Mouse (Mus musculus) MEL (cell line): Measurements from ENCODE around the gene Pdlim5.

Experiments
- BHLHE40 ChIP-seq: IDR thresholded peaks from 2 replicates; pipeline ENCODE4 v1.6.1; 2012; ENCODE audit warnings: low read depth, mild to moderate bottlenecking, inconsistent platforms, low read length, improper control_type of control experiment, borderline replicate concordance
- CTCF ChIP-seq, 3 experiments: IDR thresholded peaks in 2 of 3; conservative IDR thresholded peaks in 1 of 3; 2 replicates each; pipeline ENCODE4 v1.5.1; 2011 to 2012; ENCODE audit warnings: low read length in 3 of 3, low read depth in 2 of 3, mild to moderate bottlenecking in 2 of 3, improper control_type of control experiment in 1 of 3, inconsistent platforms in 1 of 3, mixed read lengths in 1 of 3, moderate library complexity in 1 of 3; ENCODE audit not compliant: control insufficient read depth in 1 of 3, insufficient read depth in 1 of 3, poor library complexity in 1 of 3, severe bottlenecking in 1 of 3
- E2F4 ChIP-seq: IDR thresholded peaks from 2 replicates; pipeline ENCODE4 v1.6.1; 2011; ENCODE audit warnings: low read depth, low read length, improper control_type of control experiment, borderline replicate concordance
- EP300 ChIP-seq, 2 experiments: IDR thresholded peaks; 2 replicates each; pipeline ENCODE4 v1.6.1; 2011; ENCODE audit warnings: improper control_type of control experiment in 2 of 2, low read length in 2 of 2, low read depth in 1 of 2, mild to moderate bottlenecking in 1 of 2
- GABPA ChIP-seq: IDR thresholded peaks from 2 replicates; pipeline ENCODE4 v1.6.1; 2012; ENCODE audit warnings: low read depth, mild to moderate bottlenecking, inconsistent platforms, low read length, improper control_type of control experiment, moderate library complexity
- GATA1 ChIP-seq: IDR thresholded peaks from 2 replicates; pipeline ENCODE4 v1.6.1; 2011; ENCODE audit warnings: low read depth, low read length, improper control_type of control experiment
- NELFE ChIP-seq: IDR thresholded peaks from 2 replicates; pipeline ENCODE4 v1.6.1; 2011; ENCODE audit warnings: low read depth, low read length, improper control_type of control experiment
- POLR2A ChIP-seq, 2 experiments: IDR thresholded peaks; 2 replicates each; pipeline ENCODE4 v1.6.1; 2011 to 2012; ENCODE audit warnings: low read length in 2 of 2, mild to moderate bottlenecking in 2 of 2, control low read depth in 1 of 2, improper control_type of control experiment in 1 of 2, low read depth in 1 of 2, moderate library complexity in 1 of 2; ENCODE audit not compliant: control insufficient read depth in 1 of 2, insufficient read depth in 1 of 2, poor library complexity in 1 of 2
- RCOR1 ChIP-seq: IDR thresholded peaks from 2 replicates; pipeline ENCODE4 v1.6.1; 2012; ENCODE audit warnings: low read depth, mild to moderate bottlenecking, inconsistent platforms, low read length, improper control_type of control experiment
- TBP ChIP-seq: IDR thresholded peaks from 2 replicates; pipeline ENCODE4 v1.8.0; 2011; ENCODE audit warnings: low read depth, low read length, improper control_type of control experiment
- UBTF ChIP-seq: IDR thresholded peaks from 2 replicates; pipeline ENCODE4 v1.6.1; 2012; ENCODE audit warnings: low read depth, mild to moderate bottlenecking, inconsistent platforms, low read length, improper control_type of control experiment, moderate library complexity, borderline replicate concordance; ENCODE audit not compliant: insufficient read depth
- ZNF384 ChIP-seq: IDR thresholded peaks from 2 replicates; pipeline ENCODE4 v1.6.1; 2012; ENCODE audit warnings: low read depth, mild to moderate bottlenecking, inconsistent platforms, low read length, improper control_type of control experiment

DNA sequence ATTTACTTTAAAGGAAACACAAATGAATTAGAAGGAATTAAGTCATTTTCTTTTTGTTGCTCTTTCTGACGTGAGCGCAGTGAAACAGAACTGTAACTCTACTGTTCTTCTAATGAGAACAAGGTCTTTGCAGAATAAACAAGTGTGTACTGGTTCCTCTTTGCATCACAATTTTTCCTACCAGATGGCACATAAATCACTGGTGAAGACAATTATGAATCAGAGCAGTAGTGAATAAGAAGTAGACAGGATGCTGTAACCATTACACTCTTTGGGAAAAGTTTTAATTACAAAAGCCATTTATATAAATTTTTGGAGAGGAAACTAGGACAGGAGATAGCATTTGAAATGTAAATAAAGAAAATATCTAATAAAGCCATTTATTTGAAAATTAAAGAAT is 51.7 kb downstream of the Pdlim5 start:
- TF ChIP-seq GABPA: no peak
- TF ChIP-seq GATA1: no peak
- no peak for TF ChIP-seq E2F4
- no peak for TF ChIP-seq UBTF
- no peak for TF ChIP-seq ZNF384
- no peak for TF ChIP-seq BHLHE40
- TF ChIP-seq POLR2A (IDR thresholded peaks at IDR 0.05; ENCODE audit: control insufficient read depth in 1 of 2, insufficient read depth in 1 of 2, low read depth in 1 of 2, low read length in 2 of 2, poor library complexity in 1 of 2): no peak
- no peak for TF ChIP-seq EP300 (IDR thresholded peaks at IDR 0.05; ENCODE audit: low read depth in 1 of 2, low read length in 2 of 2)
- TF ChIP-seq TBP: no peak
- no peak for TF ChIP-seq CTCF (IDR thresholded peaks at IDR 0.05 in 2 of 3, conservative IDR thresholded peaks at IDR 0.05 in 1 of 3; ENCODE audit: control insufficient read depth in 1 of 3, insufficient read depth in 1 of 3, low read depth in 2 of 3, low read length in 3 of 3, poor library complexity in 1 of 3, severe bottlenecking in 1 of 3)
- no peak for TF ChIP-seq RCOR1
- TF ChIP-seq NELFE: no peak
